Mouse (Mus musculus): ENCODE results near the gene Igfbp5.
A peak's percentile ranks its signal among the peaks of the same experiment; 100 is the strongest.

Igfbp5 gene

GRCm38 (mm10) chr1:72874287-72875211 is at the start of gene Igfbp5:
Gene Igfbp5, minus strand, starts transcription at chr1:72874884.
- DNase-seq (ENCODE audit: low read depth, low spot score): peak; percentile 73

DNA sequence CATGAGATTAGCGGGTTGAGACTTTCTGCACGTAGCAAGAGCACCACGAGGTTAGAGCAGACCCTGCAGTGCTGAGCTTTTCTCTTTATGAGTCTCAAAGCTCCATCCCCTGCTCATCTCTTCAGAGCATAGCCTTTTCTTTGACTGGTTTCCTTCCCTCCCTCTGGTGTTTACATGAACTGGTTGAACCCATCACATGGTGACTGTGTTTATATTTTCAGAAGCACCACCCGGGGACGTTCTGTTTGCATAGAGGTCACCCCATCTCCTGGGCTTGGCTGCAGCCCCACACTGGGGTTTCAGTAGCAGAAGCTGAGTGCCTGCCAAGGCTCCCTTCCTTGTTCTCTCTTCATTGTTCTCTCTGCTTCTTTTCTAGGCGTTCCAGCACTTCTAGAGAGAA is 40.1 kb upstream of the Igfbp5 start:
- DNase-seq (ENCODE audit: low read depth, low spot score): no peak

DNA sequence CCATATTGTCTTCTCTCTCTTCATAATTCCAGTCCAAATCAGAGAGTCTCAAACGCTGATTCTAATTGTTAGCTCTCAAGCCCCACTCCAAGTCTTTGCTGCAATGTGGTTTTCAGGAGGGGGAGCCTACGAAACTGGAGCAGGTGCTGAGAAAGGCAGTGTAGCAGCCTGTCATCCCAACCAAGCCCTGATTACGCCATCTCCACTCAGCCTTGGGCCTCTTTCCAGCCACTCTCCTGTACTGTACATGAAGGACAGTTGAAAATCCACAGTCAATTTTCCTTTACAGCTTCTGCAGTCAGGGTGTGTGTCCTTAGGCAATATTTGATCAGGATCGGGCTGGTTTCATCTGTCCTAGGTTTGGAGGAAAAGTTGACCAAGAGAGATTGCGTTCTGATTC is 38.4 kb upstream of the Igfbp5 start:
- no peak for DNase-seq (ENCODE audit: low read depth, low spot score)

- DNase-seq (ENCODE audit: low read depth, low spot score): no peak
Measured at GRCm38 (mm10) chr1:72895821-72896220, 21.1 kb upstream of the Igfbp5 start.

GRCm38 (mm10) chr1:72887910-72888309 is 13.2 kb upstream of the Igfbp5 start:
- no peak for DNase-seq (ENCODE audit: low read depth, low spot score)

DNA sequence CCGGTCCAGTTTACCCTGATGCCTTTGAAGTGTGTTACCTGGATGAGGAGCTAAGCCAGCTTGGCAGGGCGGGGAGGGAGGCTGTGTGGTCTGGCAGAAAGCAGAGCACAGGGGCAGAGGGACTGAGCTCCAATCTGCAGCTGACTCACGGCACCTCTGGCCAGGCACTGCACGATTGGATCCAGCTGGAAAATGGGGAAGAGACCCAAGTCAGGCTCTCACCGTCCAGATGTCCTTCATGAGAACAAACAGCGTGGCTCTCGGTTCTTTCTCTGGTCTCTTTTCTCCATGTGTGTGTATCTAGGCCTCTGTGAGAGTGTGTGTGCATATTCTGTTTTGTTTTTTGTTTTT is 11.1 kb upstream of the Igfbp5 start:
- no peak for DNase-seq (ENCODE audit: low read depth, low spot score)

- DNase-seq (ENCODE audit: low read depth, low spot score): no peak
Measured at GRCm38 (mm10) chr1:72885111-72885818, 10.6 kb upstream of the Igfbp5 start.

DNA sequence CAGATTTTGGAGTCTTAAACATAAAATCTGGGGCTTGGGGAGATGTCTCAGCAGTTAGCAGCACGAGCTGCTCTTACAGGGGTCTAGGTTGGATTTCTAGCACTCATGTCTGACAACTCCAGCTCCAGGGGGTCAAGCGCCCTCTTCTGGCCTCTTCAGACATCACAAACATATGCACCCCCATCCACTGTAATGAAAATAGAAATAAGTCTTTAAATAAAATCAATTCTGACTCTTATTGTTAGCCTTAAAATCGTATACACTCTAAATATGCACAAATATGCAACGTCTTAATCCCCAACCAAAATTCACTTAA is 4.6 kb upstream of the Igfbp5 start:
- DNase-seq (ENCODE audit: low read depth, low spot score): no peak

GRCm38 (mm10) chr1:72878473-72879318 is 4.0 kb upstream of the Igfbp5 start:
- no peak for DNase-seq (ENCODE audit: low read depth, low spot score)

DNA sequence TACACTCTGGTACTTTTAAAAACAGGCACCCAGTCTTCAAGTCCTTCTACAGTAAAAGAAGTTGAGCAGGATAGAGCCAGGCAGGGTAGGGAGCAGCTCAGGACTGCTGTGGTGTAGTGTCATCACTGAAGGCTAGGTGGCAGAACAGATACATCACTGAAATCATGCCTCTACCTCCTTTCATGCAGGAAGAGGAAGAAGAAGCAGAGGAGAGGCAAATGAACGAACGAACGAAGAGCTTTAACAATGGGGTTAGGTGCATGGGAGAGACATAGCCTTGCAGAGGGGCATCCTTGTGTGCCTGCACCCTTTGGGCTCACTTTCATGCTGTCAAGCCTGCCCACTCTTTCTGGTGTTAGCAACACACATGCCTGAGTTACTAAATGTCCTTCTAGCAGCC is 3.2 kb upstream of the Igfbp5 start:
- DNase-seq (ENCODE audit: low read depth, low spot score): no peak

DNA sequence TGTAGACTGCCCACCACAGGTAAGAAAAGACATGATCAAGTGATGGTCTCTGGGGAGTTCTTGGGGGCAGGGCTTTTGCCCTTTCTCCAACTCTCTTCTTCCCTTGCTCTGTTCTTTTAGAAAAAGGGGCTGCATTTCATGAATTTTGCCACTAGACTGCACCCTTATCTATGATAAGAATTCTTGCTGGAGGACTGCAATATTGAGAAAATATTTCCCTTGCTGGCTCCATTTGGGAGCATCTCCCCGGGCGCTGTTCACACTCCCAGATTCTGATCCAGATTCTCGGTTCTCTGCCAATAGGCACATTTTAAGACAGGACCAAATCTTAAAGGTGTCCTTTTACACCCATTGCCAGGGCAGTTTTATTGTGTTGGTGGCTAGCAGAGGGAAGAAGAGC is 1.4 kb upstream of the Igfbp5 start:
- DNase-seq (ENCODE audit: low read depth, low spot score): no peak

GRCm38 (mm10) chr1:72875708-72876107 is 1.0 kb upstream of the Igfbp5 start:
- DNase-seq (ENCODE audit: low read depth, low spot score): no peak

DNA sequence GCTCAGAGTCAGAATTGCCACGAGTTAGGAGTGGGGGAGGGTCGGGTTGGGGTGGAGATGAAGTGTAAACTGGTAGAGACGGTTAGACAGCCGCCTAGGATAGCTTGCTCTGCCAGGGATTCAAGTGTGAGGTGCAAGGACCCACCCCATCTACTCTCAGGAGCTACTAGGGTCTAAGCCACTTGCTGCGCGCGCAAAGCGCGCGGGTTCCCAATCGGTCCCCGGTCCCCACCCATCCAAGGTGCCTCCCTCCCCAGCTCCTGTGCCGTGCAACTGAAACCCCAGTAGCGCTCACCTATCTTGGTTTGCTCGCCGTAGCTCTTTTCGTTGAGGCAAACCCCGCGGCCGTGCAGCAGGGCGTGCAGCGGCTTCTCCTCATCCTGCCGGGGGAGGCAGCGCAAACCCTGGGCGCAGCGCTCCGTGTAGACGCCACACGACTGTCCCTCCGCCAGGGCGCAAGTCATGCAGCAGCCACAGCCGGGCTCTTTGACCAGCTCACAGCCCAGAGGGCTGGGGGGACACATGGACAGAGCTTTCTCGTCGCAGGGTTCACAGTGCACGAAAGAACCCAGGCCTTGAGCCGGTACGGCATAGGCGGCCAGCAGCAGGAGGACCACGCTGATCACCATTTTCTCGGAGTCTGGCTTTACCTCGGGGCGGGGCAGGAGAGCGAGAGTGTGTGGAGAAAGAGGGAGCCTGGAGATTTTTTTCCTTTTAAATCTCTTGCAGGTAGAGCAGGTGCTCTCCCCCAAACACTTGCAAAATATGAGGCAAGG is 985 bp downstream of the Igfbp5 start:
- no peak for DNase-seq (ENCODE audit: low read depth, low spot score)

- no peak for DNase-seq (ENCODE audit: low read depth, low spot score)
Measured at GRCm38 (mm10) chr1:72873078-72873477, 1.6 kb downstream of the Igfbp5 start.

DNA sequence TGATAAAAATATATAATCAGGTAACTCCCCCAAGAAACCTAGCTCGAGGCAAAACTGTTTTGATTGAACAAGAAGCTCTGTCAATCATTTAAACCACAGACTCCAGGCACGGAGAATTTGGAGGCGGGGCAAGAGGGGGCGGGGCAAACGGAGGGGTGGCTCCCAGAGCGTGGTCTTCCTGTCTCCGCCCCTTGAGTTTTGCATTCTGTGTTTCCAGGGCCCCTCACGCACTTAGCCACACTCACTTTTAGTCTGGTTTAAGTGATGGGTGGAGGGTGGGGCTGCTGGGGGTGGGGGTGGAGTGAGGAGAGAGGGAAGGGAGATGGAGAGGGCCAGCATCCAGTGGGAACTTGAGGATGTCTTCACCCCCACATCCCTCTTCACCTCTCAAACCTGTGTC is 2.2 kb downstream of the Igfbp5 start:
- peak; percentile 77 for DNase-seq (ENCODE audit: low read depth, low spot score)

DNA sequence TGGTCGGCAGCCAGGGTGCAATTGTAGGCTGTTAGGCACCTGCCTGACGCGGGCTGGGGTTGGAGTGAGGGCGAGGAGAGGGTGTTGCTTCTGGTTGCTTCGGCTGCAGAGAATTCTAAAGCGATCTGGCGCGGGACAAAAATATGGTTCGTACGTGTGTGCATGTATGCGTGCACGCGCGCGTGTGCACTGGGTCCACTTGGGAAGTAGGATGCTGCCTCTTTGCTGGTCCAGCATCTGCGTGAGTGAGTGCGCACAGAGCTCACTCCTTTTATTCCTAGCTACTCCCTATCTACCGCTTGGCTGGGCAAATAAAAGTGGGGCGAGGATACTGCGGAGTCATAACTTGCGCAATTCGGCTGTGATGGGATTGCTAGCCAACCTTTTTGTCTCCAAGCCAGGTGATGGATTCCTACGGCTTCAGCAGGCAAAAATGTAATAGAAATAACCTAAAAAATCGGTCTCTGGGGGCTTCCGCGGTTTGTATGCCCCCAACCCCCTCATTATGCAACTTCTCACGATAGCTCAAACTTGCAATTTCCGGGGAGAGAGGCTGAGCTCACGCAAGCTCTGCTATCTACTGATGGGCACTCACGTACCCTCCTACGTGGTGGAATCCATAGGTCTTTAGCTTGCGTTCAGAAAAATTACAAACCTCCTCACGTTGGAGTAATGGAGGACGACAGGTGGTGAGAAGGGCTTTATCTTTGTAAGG is 2.8 kb downstream of the Igfbp5 start:
- DNase-seq (ENCODE audit: low read depth, low spot score): no peak

GRCm38 (mm10) chr1:72871337-72871696 is 3.4 kb downstream of the Igfbp5 start:
- DNase-seq (ENCODE audit: low read depth, low spot score): no peak

DNA sequence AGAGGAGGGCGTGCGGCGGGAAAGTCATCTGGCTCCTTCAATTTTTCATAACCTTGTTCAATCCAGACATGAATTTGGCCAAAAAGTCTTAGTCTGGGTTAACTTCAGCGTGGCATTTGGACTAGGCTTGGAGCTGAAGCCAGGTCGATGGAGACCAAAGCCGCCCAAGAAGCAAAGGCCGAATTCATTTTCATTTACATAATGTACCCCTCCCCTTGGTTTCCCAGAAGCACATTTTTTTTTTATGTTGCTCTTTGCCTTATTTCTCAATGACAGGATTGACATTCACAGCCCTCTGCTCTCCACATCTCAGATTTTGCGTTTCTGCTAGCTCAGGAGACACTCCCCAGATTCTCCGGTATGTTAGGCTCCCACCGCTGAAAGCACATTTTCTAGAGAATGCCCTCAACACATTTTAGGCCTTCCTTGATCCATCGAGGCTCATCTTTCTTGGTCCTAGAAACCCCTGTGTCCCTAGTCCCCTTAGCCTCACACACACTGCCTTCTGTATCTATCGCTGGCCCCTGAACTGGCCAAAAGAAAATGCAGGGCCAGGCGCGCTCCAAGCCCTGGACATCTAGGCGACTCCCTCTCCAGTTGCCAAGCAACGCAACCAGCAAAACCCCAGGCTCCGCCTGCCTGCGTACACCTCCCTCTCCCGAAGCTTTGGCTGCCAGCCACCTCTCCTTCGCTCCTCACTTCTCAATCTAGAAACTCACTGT is 3.9 kb downstream of the Igfbp5 start:
- no peak for DNase-seq (ENCODE audit: low read depth, low spot score)

DNA sequence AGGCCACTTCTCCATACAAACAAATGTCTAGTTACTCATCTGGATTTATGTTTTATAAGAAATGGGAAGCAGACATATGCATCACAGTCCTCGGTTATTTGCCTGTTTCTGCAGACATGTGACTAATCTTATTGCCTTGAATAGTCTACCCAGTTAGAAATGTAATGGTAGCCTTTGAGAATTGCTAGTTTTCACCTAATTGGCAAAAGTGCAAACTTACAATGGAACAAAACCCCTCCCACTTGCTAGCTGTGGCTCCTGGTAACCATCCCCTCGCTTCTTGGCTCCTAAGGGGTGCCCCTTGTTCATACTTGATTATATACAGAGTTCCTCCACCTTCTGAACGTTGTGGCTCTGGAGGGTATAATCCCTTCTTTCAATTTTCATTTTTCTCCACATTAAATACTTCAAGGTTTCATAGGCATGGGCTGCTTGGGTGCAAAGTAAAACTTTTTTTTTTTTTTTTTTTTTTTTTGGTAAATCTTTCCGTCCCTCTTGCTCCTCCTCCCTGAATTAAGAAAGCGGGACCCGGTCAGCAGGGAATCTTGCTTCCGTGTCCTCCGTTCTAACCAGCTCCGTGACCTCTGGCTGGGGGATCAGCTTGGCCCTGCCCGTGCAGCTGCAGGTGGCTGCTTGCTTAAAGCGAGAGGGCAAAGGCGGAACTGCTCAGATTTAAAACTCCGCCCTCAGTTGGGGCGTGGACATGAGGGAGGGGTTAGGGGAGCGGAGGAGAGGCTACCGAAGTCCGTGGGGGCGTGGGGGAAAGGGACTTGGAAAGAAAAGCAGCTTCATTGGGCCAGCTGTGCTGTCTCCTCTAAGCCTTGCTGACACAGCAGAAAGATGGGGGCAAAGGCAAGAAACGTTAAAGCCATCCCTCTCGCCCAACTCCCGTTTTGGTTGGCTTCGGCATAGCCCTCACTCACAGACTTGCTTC is 4.7 kb downstream of the Igfbp5 start:
- peak; percentile 72 for DNase-seq (ENCODE audit: low read depth, low spot score)

All from embryo, embryonic 11.5 days (tissue).